Mouse (Mus musculus) gastrocnemius, adult 2 months (tissue): ENCODE data around the gene Shroom1. TPM values are rescaled to one million over a fixed set of nuclear protein-coding genes. Genes with fewer than 3 reads are reported as not detected.

Experiments
- DNase-seq: peaks from one replicate; pipeline ENCODE4 v3.0.0; 2022
- H3K27ac ChIP-seq: fragments of 200-600 bp; 2 replicates; pipeline ENCODE4 v1.8.1; 2022; ENCODE audit warnings: mild to moderate bottlenecking
- H3K4me3 ChIP-seq: fragments of 200-600 bp; 2 replicates; pipeline ENCODE4 v1.8.1; 2022; ENCODE audit warnings: mild to moderate bottlenecking, moderate library complexity
- CTCF ChIP-seq: fragments of 200-600 bp; IDR thresholded peaks from 2 replicates; pipeline ENCODE4 v1.8.1; 2022; ENCODE audit warnings: antibody characterized with exemption, mild to moderate bottlenecking, moderate library complexity
- intact Hi-C: fragments of 180-260 bp; cut with DNase I; formaldehyde crosslinking; loops from one replicate; pipeline ENCODE4 v1.15.1; 2025
- total RNA-seq, 2 experiments: library from RNA; stranded (reverse); gene quantifications; 2 replicates each; pipeline ENCODE4 v1.2.3; 2021

Shroom1 gene
- total RNA-seq, 2 experiments from 2014 or later, result 0.36 to 0.54 TPM

DNA sequence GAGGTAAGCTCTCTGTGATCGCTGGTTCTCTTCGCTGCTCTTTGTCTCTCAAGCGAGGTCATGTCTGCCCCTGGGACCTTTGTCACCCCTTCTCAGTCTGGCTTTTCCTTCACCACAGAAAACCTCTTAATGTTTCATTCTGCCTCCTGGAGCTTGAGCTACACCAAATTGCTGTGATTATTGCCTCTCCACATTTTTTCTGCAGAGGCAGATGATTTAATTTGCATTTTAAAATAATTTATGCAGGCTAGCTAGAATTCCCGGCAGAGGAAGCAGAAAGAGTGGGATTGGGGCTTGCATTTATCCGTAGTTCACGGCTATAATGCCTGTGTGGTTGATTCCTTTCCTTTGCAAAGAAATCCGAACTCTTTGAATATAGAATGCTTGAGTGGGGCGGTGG, 18.6 kb downstream of the Shroom1 start:
- H3K27ac ChIP-seq, result no peak overlapping the region
- H3K4me3 ChIP-seq, result no peak overlapping the region
- DNase-seq, result no peak
- intact Hi-C loops, result no loop called here
- TF ChIP-seq CTCF, result no peak

DNA sequence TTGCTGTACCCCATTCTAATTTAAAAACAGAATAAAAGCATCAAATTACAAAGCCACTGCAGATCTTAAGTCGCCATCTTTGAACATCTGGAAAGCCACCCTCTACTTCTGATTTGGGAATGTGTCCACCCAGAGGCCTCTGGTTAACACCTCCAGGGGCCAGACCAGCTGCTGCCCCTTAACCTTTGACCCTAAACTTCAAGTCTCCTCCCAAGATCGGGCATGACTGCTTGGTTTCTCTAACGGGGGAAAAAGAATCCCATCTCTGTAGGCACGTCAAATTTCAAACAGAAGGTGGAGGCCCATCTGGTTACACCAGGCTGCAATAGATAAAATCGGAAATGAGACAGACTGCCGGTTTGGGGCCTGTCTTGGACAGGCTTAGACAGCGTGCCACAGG, 20.8 kb downstream of the Shroom1 start:
- H3K4me3 ChIP-seq, result no peak overlapping the region
- no peak for TF ChIP-seq CTCF
- H3K27ac ChIP-seq, result no peak overlapping the region
- intact Hi-C loops, result no loop called here
- no peak for DNase-seq

DNA sequence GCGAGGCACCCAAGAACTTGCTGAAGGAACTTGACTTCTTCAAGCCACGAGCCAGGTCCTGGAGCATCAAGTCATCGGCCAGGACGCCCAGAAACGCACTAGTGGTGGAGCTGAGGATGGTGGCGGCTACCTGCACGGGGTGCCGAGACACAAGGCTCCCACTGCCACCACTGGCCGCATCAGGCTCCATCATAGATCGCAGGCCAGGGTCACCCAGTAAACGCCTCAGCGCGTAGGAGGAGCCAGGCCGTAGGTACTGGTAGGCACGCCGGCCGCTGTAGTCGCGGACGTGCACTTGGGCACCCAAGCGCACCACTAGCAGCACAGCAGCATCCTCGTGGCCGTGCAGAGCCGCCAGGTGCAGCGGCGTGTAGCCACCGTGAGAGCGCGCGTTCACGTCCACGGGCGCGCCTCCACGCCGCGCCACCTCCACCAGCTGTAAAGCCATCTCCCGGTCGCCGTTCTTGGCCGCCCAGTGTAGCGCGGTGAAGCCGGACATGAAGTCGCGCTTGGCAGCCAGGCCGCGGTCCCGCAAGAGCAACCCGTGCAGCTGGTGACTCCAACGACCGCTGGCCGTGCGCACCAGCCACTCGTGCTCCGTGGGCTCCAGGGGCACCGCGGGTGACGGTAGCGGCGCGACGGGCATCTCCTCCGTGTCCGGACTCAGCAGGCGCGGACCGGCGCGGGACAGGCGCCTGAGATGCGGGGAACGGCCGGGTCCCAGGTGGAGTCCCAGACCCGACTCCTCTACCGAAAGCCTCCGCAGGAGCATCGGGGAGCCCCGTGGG, 21.6 kb downstream of the Shroom1 start:
- DNase-seq, result no peak
- Histone ChIP-seq H3K27ac (no peak overlapping the region), H3K4me3 (peak overlapping the region; percentile 79)
- TF ChIP-seq CTCF, result no peak
- intact Hi-C loops, result no loop called here

DNA sequence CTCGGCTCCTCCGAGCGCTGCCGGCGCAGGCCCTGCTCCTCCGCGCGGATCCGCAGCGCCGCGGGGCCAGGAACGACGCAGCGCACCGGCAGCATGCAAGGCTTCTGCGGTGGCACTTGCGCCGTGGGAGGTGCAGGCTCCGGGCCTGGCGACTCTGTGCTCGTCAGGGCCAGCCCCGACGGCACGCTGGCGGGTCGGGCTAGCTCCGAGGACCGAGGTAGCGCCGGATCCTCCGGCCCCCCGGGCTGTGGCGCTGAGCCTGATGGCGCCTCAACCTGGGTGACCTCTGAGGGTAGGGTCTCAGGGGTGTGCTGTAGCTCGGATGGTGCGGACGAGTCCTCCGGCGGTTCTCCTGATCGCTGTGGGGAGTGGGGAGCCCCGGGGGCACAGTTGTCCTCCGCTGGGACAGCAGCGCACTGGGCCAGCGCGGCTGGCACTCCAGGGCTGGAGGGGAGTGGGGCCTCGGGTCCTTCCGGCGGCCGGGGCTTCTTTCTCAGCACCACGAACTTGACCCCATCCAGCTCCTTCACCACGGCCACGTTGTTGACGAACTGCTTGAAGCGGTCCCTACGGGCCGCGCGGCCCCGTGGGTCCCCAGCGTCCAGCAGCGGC, 22.3 kb downstream of the Shroom1 start:
- TF ChIP-seq CTCF, result no peak
- intact Hi-C loops, result no loop called here
- Histone ChIP-seq H3K4me3 (peak overlapping the region; percentile 79), H3K27ac (peak overlapping the region; percentile 56; the same call in 1 of the 2 replicates)
- peak; percentile 42 for DNase-seq

DNA sequence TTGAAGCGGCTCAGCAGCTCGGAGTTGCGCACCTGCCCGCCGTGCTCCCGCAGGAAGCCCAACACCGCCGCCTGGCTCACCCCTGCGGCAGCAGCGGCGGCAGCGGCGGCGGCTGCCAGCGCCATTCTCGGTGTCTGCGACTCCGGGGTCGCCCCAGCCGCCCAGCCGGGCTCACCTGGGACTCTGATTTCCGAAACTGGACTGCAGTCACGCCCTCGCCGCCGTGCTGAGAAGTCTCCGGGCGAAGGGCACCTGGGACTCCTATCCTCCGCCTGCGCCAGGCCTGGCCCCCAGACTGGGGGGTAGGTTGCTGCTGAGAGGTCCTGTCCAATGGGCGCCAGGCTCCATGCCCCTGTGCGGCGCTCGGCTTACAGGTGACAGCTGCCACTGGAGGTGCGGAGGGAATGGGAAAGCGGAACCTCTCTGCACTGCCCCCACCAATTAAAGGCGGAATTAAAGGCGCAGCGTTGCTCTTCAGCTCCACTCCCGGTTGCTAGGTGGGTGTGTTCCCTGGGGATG, 22.8 kb downstream of the Shroom1 start, which contains the start of the genes Gm9945 and Sowaha:
TSS of gene Gm9945 (plus strand) at position 384 of the 519 bp plus-strand sequence.
TSS of gene Sowaha (minus strand) at position 492 of the 519 bp plus-strand sequence.
- TF ChIP-seq CTCF, result peak; percentile 38
- intact Hi-C loops, result no loop called here
- H3K27ac ChIP-seq, result peak within 1 kb of the TSS; percentile 56
- peak within 1 kb of the TSS; percentile 79 for H3K4me3 ChIP-seq
- peak; percentile 61 for DNase-seq

DNA sequence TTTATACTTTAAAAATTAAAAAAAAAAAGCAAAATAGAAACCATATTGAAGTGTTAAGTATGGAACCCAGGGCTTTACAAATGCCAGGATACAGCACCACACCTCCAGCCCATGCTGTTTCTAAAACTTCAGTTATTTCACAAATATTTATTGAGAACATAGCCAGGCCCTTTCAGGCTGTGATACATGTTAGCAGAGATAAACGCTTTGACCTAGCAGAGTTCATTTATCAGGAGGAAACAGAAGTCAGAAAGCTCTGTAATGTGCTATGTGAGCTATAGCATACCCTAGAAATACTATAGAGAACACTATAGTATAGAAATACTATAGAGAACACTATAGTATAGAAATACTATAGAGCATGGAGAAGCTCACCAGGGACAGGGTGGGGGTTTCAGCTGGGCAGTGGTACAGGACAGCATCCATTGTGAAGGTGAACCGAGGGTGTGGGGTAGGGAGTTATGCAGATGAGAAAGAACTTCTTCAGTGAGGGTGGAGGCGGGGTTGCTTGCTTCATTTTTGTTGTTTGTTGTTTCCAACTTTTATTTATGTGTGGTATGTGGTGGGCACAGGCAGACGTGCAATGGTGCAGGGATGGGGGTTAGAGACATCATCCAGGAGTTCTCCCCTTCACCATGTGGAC, 24.2 kb downstream of the Shroom1 start:
- DNase-seq, result no peak
- intact Hi-C loops, result no loop called here
- no peak overlapping the region for H3K4me3 ChIP-seq
- no peak for TF ChIP-seq CTCF
- no peak overlapping the region for H3K27ac ChIP-seq

DNA sequence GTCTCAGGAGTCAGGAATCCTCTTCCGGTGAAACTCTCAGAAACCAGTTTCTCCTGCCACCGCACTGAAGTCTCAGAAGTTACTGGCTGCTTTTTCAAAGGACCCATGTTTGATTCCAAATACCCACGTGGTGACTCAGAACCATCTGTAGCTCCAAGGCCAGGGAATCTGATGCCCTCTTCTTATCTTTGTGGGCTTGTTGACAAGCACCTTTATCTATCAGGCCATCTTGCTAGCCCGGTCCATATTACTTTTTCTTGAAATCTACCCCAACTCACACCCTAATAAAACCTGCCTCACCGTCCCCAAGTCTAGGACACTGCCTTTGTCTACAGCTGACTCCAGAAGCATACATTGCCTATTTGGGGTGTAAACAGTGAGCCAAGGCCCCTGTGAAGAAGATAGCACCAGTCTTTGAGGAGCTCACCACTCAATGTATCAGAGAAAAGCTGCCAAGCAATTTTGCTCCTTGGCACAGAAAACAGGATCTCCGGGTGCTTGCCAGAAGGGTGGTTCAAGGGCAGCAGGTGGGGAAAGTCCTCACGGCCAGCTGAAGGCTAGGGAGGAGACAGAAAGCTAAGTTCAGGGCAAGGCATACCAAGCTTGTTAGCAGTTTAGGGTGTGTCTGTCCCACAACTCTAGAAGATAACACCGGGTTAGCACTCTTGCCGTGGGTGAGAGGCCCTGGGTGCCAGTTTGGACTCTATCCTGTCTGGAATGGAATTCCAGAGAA, 26.3 kb downstream of the Shroom1 start:
- no peak for DNase-seq
- intact Hi-C loops, result no loop called here
- Histone ChIP-seq H3K4me3 (no peak overlapping the region), H3K27ac (no peak overlapping the region)
- TF ChIP-seq CTCF, result no peak

DNA sequence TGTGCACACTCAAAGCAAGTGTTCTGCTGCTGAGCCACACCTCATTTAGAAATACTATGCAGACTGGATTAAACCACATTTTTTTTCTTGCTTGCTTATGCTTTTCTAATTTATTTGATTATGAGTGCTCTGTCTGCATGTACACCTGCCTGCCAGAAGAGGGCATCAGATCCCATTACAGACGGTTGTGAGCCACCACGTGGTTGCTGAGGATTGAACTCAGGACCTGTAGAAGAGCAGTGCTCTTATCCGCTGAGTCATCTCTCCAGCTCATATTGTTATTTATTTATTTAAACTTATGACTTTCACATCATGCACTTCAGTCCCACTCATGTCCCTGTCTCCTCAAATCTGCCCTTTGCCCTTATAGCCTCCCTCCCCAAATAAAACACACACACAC, 28.7 kb downstream of the Shroom1 start:
- H3K27ac ChIP-seq, result no peak overlapping the region
- no peak overlapping the region for H3K4me3 ChIP-seq
- intact Hi-C loops, result no loop called here
- TF ChIP-seq CTCF, result peak; percentile 54
- DNase-seq, result no peak

DNA sequence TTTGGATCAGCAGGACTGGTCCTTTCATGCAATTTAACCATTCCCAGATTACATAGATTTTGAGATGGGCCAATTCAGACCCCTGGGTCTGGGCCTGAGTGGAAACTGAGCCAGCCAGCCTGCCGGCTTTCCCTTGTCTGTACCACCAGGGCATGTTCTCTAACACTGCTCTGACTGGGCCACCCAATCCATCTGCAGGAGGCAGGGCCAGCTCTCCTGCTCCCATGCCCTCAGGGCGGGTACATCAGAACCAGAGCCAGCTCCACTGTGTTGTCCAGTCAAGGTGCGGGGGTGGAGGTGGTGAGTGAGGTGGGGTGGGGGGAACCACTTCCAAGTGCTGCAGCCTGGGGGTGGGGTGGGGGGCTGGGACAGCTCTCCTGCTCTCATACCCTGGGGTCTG, 29.3 kb downstream of the Shroom1 start:
- intact Hi-C loops, result no loop called here
- no peak overlapping the region for H3K4me3 ChIP-seq
- H3K27ac ChIP-seq, result no peak overlapping the region
- no peak for DNase-seq
- no peak for TF ChIP-seq CTCF

DNA sequence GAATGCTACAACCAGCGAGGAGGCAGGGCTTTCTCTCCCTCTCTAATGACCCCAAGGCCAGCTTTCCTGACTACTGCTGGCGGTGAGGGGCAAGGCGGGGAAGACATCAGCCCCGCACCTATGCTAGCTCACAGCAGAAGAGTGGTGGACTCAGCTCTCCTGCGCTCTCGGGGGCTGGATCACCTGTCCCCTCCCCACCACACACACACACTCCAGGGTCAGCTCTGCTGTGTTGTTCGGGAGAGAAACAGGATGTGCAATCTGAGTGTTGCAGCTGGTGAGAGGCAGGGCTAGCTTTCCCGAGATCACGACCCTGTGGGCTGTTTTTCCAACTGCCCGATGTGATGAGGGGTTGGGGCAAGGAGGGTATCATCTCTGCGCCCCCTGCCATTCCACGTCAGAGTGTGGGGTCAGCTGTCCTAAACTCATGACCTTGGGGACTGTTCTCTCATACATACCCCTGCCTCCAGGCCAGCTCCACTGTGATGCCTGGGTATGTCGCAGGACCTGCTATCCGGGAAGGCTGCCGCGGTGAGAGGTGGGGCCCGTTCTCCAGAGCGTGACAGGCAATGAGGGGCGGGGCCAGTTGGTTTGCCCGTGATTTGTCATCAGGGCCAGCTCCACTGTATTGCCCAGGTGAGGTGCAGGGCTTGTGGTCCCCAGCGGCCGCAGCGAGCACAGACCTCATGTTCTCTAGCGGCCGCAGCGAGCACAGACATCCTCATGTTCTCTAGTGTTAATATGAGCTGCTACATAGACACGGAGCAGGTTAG, 30.0 kb downstream of the Shroom1 start:
- intact Hi-C loops, result no loop called here
- no peak for DNase-seq
- Histone ChIP-seq H3K27ac (no peak overlapping the region), H3K4me3 (peak overlapping the region; percentile 17; the same call in 1 of the 2 replicates)
- TF ChIP-seq CTCF, result no peak

DNA sequence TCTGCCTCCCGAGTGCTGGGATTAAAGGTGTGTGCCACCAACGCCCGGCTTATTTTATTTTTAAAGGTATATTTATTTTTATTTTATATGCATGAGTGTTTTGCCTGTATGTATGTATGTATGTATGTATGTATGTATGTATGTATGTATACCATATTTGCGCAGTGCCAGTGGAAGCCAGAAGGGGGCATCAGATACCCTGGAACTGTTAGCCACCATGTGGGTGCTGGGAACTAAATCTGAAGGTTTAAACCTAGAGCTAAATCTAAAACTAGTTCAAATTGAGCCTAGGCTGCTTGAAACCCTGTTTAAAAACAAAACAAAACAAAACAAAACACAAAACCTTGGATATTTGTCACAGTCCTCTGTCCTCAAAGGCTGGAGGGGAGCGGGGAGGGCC, 32.0 kb downstream of the Shroom1 start:
- DNase-seq, result no peak
- Histone ChIP-seq H3K4me3 (no peak overlapping the region), H3K27ac (no peak overlapping the region)
- intact Hi-C loops, result no loop called here
- no peak; the same call in 1 of the 2 replicates for TF ChIP-seq CTCF

DNA sequence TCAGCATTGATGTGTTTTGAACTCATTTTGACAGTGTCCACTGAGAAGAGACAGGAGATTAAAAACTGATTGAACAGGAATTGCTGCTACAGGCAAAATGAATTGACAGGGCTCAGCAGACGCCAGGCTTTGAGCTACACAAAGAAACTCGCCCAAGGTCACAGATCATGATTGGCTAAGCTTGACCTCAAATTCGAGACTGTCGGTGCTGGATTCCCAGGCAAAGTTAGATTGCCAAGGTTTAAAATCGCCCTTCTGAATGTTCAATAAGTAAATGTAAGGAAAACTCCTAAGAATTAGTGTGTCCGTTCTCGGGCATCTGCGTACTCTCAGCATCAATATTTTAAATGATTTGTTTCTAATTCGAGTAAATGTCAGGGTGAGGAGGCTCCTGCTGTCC, 32.4 kb downstream of the Shroom1 start:
- TF ChIP-seq CTCF, result no peak
- Histone ChIP-seq H3K4me3 (no peak overlapping the region), H3K27ac (no peak overlapping the region)
- no peak for DNase-seq
- intact Hi-C loops, result no loop called here
